Mouse (Mus musculus) heart, postnatal 0 days (tissue): ENCODE measurements around the gene Txndc15. TPM values are rescaled to one million over a fixed set of nuclear protein-coding genes. Genes with fewer than 3 reads are reported as not detected.

Experiments used
- ATAC-seq: fragments of 200-750 bp; cut with Nextera tagmentation; 2 replicates; pipeline ENCODE4 v1.8.0; 2017; ENCODE audit warnings: low read depth, moderate number of reproducible peaks, moderate library complexity; ENCODE audit not compliant: insufficient read depth
- DNase-seq: peaks from one replicate; pipeline ENCODE4 v3.0.0-alpha.2; 2016; ENCODE audit warnings: low spot score
- H3K27ac ChIP-seq: fragments of 300-500 bp; sonication (generic); 2 replicates; pipeline ENCODE4 v1.5.1; 2014; ENCODE audit warnings: low read depth, mild to moderate bottlenecking
- H3K27me3 ChIP-seq: fragments of 300-500 bp; sonication (generic); 2 replicates; pipeline ENCODE4 v1.6.1; 2014; ENCODE audit warnings: low read length, mixed read lengths; ENCODE audit not compliant: control insufficient read depth, insufficient read depth
- H3K36me3 ChIP-seq: fragments of 300-500 bp; sonication (generic); replicated peaks from 2 replicates; pipeline ENCODE4 v1.6.1; 2014; ENCODE audit warnings: low read length, mixed read lengths; ENCODE audit not compliant: control insufficient read depth, insufficient read depth
- H3K4me1 ChIP-seq: fragments of 300-500 bp; sonication (generic); 2 replicates; pipeline ENCODE4 v1.6.1; 2014; ENCODE audit warnings: antibody characterized with exemption; ENCODE audit not compliant: control insufficient read depth, insufficient read depth
- H3K4me2 ChIP-seq: fragments of 300-500 bp; sonication (generic); 2 replicates; pipeline ENCODE4 v1.6.1; 2014; ENCODE audit warnings: low read depth, mild to moderate bottlenecking, low read length, moderate library complexity
- H3K4me3 ChIP-seq: fragments of 300-500 bp; sonication (generic); 2 replicates; pipeline ENCODE4 v1.5.1; 2014; ENCODE audit warnings: low read depth, low read length
- H3K9ac ChIP-seq: fragments of 300-500 bp; sonication (generic); replicated peaks from 2 replicates; pipeline ENCODE4 v1.6.1; 2014; ENCODE audit warnings: low read depth, low read length, mixed read lengths
- H3K9me3 ChIP-seq: fragments of 300-500 bp; sonication (generic); replicated peaks from 2 replicates; pipeline ENCODE4 v1.6.1; 2016; ENCODE audit warnings: low read length; ENCODE audit not compliant: control insufficient read depth
- CTCF ChIP-seq: IDR thresholded peaks from 2 replicates; pipeline ENCODE4 v1.5.1; 2016; ENCODE audit warnings: antibody characterized with exemption, control low read depth, low read depth
- EP300 ChIP-seq: IDR thresholded peaks from 2 replicates; pipeline ENCODE4 v1.6.1; 2016; ENCODE audit warnings: antibody characterized with exemption, low read depth
- WGBS: fragments of 180-500 bp; shearing (Covaris S2); extraction: QIAGEN DNeasy Blood & Tissue Kit; methylation state at CpG from one replicate; pipeline ENCODE4 v1.1.7; 2014; 5-methylcytosine and 5-hydroxymethylcytosine counted together
- polyA plus RNA-seq: library from polyadenylated mRNA; unstranded; fragments of >200 nt; fragmentation: Nextera tagmentation; extraction: Ambion mirVana; gene quantifications from 2 replicates; pipeline ENCODE4 v1.2.1, GENCODE M21; 2015
- total RNA-seq: library from RNA; depleted of rRNA; stranded (reverse); fragments of >200 nt; gene quantifications from 2 replicates; pipeline ENCODE4 v1.2.3, GENCODE M21; 2014; ENCODE audit warnings: low replicate concordance

Txndc15 gene
- total and polyA plus RNA-seq, 2 experiments from 2014 or later = 65.0 to 69.1 TPM

- Histone ChIP-seq H3K4me1 (no peaks in the 10 kb centered on the region), H3K36me3 (no peaks in the 10 kb centered on the region), H3K27me3 (no peaks in the 10 kb centered on the region), H3K4me2 (no peak overlapping the region), H3K4me3 (no peak overlapping the region), H3K9me3 (no peaks in the 10 kb centered on the region), H3K9ac (no peak overlapping the region), H3K27ac (no peak overlapping the region)
- WGBS = 88% methylated on average over 22 of the region's 22 CpGs
- no peak for ATAC-seq
- DNase-seq = no peak
- TF ChIP-seq CTCF = no peak
- TF ChIP-seq EP300 = no peak
Observed at GRCm38 (mm10) chr13:55733628-55734502, 19.4 kb downstream of the Txndc15 start.

DNA sequence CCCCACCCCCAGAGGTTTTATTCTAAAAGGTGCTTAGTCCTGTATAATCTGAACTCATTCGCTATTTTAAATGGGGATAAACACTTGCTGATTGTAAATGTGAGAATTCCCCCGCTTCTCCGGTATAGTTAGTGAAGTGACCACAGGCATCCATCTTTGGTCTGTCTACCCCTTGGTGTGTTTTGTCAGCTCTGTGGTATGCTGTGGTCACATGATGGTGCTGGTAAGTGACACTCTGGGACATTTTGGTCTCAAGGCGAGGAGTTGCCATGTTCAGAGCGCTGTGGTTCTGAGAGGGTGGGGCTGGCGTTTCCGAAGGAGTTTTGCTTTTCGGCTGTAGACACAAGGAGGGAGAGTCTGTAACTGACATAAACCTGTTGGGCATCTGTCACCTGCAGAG lies 23.4 kb downstream of the Txndc15 start:
- H3K4me3 ChIP-seq = no peak overlapping the region
- H3K9me3 ChIP-seq = no peaks in the 10 kb centered on the region
- H3K27ac ChIP-seq = no peak overlapping the region
- no peak overlapping the region for H3K4me2 ChIP-seq
- TF ChIP-seq CTCF = no peak
- no peak for TF ChIP-seq EP300
- H3K4me1 ChIP-seq = no peaks in the 10 kb centered on the region
- no peak for DNase-seq
- 78% methylated on average over 8 of the region's 8 CpGs for WGBS
- ATAC-seq = no peak
- H3K27me3 ChIP-seq = no peaks in the 10 kb centered on the region
- no peak overlapping the region for H3K9ac ChIP-seq
- no peaks in the 10 kb centered on the region for H3K36me3 ChIP-seq

DNA sequence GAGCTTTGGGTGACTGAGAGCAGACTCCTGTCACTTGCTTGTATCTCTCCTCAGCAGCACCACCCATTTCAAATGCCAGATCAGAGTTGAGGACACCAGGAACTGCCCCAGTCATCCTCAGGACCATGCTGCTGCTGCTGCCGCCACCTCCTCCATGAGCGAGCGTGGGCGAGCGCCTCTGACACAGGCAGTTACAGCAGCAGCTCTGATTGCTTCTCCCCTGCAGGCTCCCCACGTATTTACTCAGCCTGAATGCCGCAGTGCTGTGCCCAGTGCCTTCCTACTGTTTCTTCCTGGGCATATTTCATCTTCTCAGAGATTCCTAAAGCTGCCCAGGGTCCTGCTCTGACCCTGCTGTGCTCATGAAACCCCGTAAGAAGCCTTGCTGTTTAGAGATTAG lies 27.9 kb downstream of the Txndc15 start:
- Histone ChIP-seq H3K4me3 (no peak overlapping the region), H3K27me3 (no peaks in the 10 kb centered on the region), H3K27ac (no peak overlapping the region), H3K9me3 (no peaks in the 10 kb centered on the region), H3K9ac (no peak overlapping the region), H3K4me2 (no peak overlapping the region), H3K4me1 (no peaks in the 10 kb centered on the region), H3K36me3 (no peaks in the 10 kb centered on the region)
- ATAC-seq (no peak), DNase-seq (no peak)
- 63% methylated on average over 8 of the region's 8 CpGs for WGBS
- TF ChIP-seq EP300 (no peak), CTCF (no peak)

- DNase-seq = no peak
- TF ChIP-seq EP300 (no peak), CTCF (no peak)
- WGBS = 77% methylated on average over 13 of the region's 13 CpGs
- Histone ChIP-seq H3K4me3 (no peak overlapping the region), H3K9ac (no peak overlapping the region), H3K27me3 (no peaks in the 10 kb centered on the region), H3K9me3 (no peaks in the 10 kb centered on the region), H3K27ac (no peak overlapping the region), H3K4me1 (no peaks in the 10 kb centered on the region), H3K36me3 (no peaks in the 10 kb centered on the region), H3K4me2 (no peak overlapping the region)
- ATAC-seq = no peak
Observed at GRCm38 (mm10) chr13:55754380-55754779, 39.9 kb downstream of the Txndc15 start.

DNA sequence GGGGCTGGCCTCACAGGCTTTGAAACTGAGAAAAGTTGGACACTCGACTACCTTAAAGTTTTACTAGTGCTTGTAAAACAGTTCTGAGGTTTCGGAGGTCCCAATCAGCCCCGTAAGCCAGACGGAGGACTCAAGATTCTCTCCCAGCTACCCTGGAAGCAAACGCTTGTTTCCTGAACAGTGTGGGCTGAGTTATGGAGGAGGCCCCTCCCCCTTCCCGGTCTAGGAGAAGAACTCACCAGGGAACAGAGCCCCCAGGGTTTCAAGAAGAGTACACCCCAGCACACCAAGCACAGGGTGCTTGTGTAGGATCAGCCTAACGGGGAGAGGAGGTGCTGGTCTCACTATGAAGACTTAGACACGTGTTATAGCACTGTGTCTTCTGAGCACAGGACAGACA lies 42.3 kb downstream of the Txndc15 start:
- H3K9me3 ChIP-seq = no peaks in the 10 kb centered on the region
- no peak overlapping the region for H3K27ac ChIP-seq
- peak; percentile 19 for DNase-seq
- no peak for ATAC-seq
- no peaks in the 10 kb centered on the region for H3K36me3 ChIP-seq
- 24% methylated on average over 8 of the region's 8 CpGs for WGBS
- H3K4me2 ChIP-seq = peak overlapping the region; percentile 42
- H3K9ac ChIP-seq = peak overlapping the region; percentile 21; the same call in 1 of the 2 replicates
- no peaks in the 10 kb centered on the region for H3K4me1 ChIP-seq
- H3K4me3 ChIP-seq = peak overlapping the region; percentile 11; the same call in 1 of the 2 replicates
- TF ChIP-seq CTCF (no peak), EP300 (no peak)
- no peaks in the 10 kb centered on the region for H3K27me3 ChIP-seq
